In genomic region chr9:105642460-105643371, GRCm38 (mm10) we compare ENCODE assay signal across 8 mouse cellular contexts. TPM values are rescaled to one million over a fixed set of nuclear protein-coding genes. Genes with fewer than 3 reads are reported as not detected.
DNase-seq lines count a peak whose midpoint lies in the region; ATAC-seq and TF ChIP-seq lines count a peak whose summit lies in the region.

Gene Pik3r4, plus strand, starts transcription at chr9:105642978.

- H3K9ac ChIP-seq in embryonic facial prominence, embryonic 15.5 days, result peak within 1 kb of the TSS; percentile 80
- H3K9ac ChIP-seq in limb, embryonic 14.5 days (ENCODE audit: low read depth, low read length, severe bottlenecking), result peak within 1 kb of the TSS; percentile 84
- peak within 1 kb of the TSS; percentile 84 for H3K9ac ChIP-seq in midbrain, postnatal 0 days (replicated peaks; ENCODE audit: low read length, poor library complexity, severe bottlenecking)

- peak; percentile 81 for ATAC-seq in embryonic facial prominence, embryonic 15.5 days (ENCODE audit: insufficient number of reproducible peaks, low FRiP score, low TSS enrichment, low read depth)
- peak; percentile 89 for ATAC-seq in limb, embryonic 14.5 days (ENCODE audit: low FRiP score, low read depth)
- peak; percentile 78 for ATAC-seq in midbrain, postnatal 0 days (ENCODE audit: low FRiP score)

- H3K36me3 ChIP-seq in embryonic facial prominence, embryonic 15.5 days, result peaks cover 11% of the 10 kb centered on the region
- H3K36me3 ChIP-seq in limb, embryonic 14.5 days (ENCODE audit: control insufficient read depth, insufficient read depth, low read length), result peaks cover 15% of the 10 kb centered on the region
- 0 out of 2 replicates have a peak, but pooled peaks cover 3% of the 10 kb centered on the region for H3K36me3 ChIP-seq in midbrain, postnatal 0 days (ENCODE audit: insufficient read depth, low read length)

- H3K4me2 ChIP-seq in embryonic facial prominence, embryonic 15.5 days (replicated peaks), result peak within 1 kb of the TSS; percentile 63
- peak within 1 kb of the TSS; percentile 73 for H3K4me2 ChIP-seq in limb, embryonic 14.5 days (replicated peaks; ENCODE audit: low read depth, low read length, severe bottlenecking)
- peak within 1 kb of the TSS; percentile 83 for H3K4me2 ChIP-seq in midbrain, postnatal 0 days (ENCODE audit: low read depth, low read length, poor library complexity, severe bottlenecking)

- 0 out of 2 replicates have a peak, but pooled peaks have one; percentile 54 for TF ChIP-seq POLR2A in bone marrow, adult 2 months (IDR thresholded peaks at IDR 0.05; ENCODE audit: borderline replicate concordance, control insufficient read depth, low read depth, low read length)
- TF ChIP-seq POLR2A in limb, embryonic 14.5 days (IDR thresholded peaks at IDR 0.05; ENCODE audit: borderline replicate concordance, extremely low read depth, insufficient read depth, insufficient read length), result 0 out of 2 replicates have a peak, but pooled peaks have one; percentile 32

- peak within 1 kb of the TSS; percentile 59; the same call in 1 of the 2 replicates for H3K27ac ChIP-seq in bone marrow, adult 2 months (ENCODE audit: control insufficient read depth, insufficient read depth, low read depth, low read length, poor library complexity)
- peak within 1 kb of the TSS; percentile 82 for H3K27ac ChIP-seq in embryonic facial prominence, embryonic 15.5 days (replicated peaks)
- peak within 1 kb of the TSS; percentile 65; the same call in 1 of the 2 replicates for H3K27ac ChIP-seq in limb, embryonic 14.5 days (replicated peaks; ENCODE audit: low read depth, low read length)
- H3K27ac ChIP-seq in midbrain, postnatal 0 days (ENCODE audit: low read depth, low read length), result peak within 1 kb of the TSS; percentile 60; the same call in 1 of the 2 replicates

- no peaks in the 10 kb centered on the region for H3K27me3 ChIP-seq in embryonic facial prominence, embryonic 15.5 days
- H3K27me3 ChIP-seq in limb, embryonic 14.5 days (ENCODE audit: control insufficient read depth, insufficient read depth, low read length), result no peaks in the 10 kb centered on the region
- no peaks in the 10 kb centered on the region for H3K27me3 ChIP-seq in midbrain, postnatal 0 days (ENCODE audit: insufficient read depth, low read length)

- peak; percentile 95 for DNase-seq in 416B (ENCODE audit: low read depth)
- peak; percentile 91 for DNase-seq in heart, adult 8-10 months (ENCODE audit: low spot score)
- peak; percentile 91 for DNase-seq in kidney, adult 9 months
- DNase-seq in limb, embryonic 14.5 days (ENCODE audit: low spot score), result peak; percentile 92
- DNase-seq in midbrain, postnatal 0 days (ENCODE audit: low spot score), result peak; percentile 96
- peak; percentile 42 to 59 for DNase-seq in spleen, postnatal 14 days (ENCODE audit: low spot score in 2 of 2)

- WGBS in bone marrow, adult 2 months, result 4% methylated on average over 37 of the region's 37 CpGs
- WGBS in embryonic facial prominence, embryonic 15.5 days, result 6% methylated on average over 37 of the region's 37 CpGs
- 6% methylated on average over 37 of the region's 37 CpGs for WGBS in limb, embryonic 14.5 days
- WGBS in midbrain, postnatal 0 days, result 4% methylated on average over 37 of the region's 37 CpGs

- peak within 1 kb of the TSS; percentile 83 for H3K4me3 ChIP-seq in bone marrow, adult 2 months (replicated peaks; ENCODE audit: control insufficient read depth, low read depth, low read length)
- H3K4me3 ChIP-seq in embryonic facial prominence, embryonic 15.5 days (replicated peaks), result peak within 1 kb of the TSS; percentile 95
- peak within 1 kb of the TSS; percentile 89 for H3K4me3 ChIP-seq in limb, embryonic 14.5 days (replicated peaks; ENCODE audit: low read length)
- H3K4me3 ChIP-seq in midbrain, postnatal 0 days (ENCODE audit: low read depth, low read length), result peak within 1 kb of the TSS; percentile 77

- TF ChIP-seq CTCF in bone marrow, adult 2 months (IDR thresholded peaks at IDR 0.05; ENCODE audit: control insufficient read depth, insufficient read depth, low read length), result no peak
- TF ChIP-seq CTCF in midbrain, postnatal 0 days (IDR thresholded peaks at IDR 0.05), result no peak

- no peaks in the 10 kb centered on the region for H3K9me3 ChIP-seq in embryonic facial prominence, embryonic 15.5 days (replicated peaks)
- no peaks in the 10 kb centered on the region for H3K9me3 ChIP-seq in limb, embryonic 14.5 days (ENCODE audit: control insufficient read depth, low read length)
- no peaks in the 10 kb centered on the region for H3K9me3 ChIP-seq in midbrain, postnatal 0 days (ENCODE audit: low read length)

- no peaks in the 10 kb centered on the region for H3K4me1 ChIP-seq in bone marrow, adult 2 months (ENCODE audit: control insufficient read depth, insufficient read depth, low read length)
- H3K4me1 ChIP-seq in embryonic facial prominence, embryonic 15.5 days, result peaks cover 10% of the 10 kb centered on the region
- no peaks in the 10 kb centered on the region; the same call in 1 of the 2 replicates for H3K4me1 ChIP-seq in limb, embryonic 14.5 days (ENCODE audit: control insufficient read depth, insufficient read depth, low read length)
- no peaks in the 10 kb centered on the region; the same call in 1 of the 2 replicates for H3K4me1 ChIP-seq in midbrain, postnatal 0 days (ENCODE audit: insufficient read depth, low read length)

RNA-seq across cellular contexts. Expression of gene Pik3r4, which starts in this region (rescaled TPM):
- 7.4 and 11.3 TPM in 2 replicates for polyA plus RNA-seq in bone marrow, adult 2 months (2011; ENCODE audit: insufficient read depth, insufficient read length, low replicate concordance, missing spikeins)
- polyA plus RNA-seq in embryonic facial prominence, embryonic 15.5 days (2015; fragmentation: Nextera tagmentation; extraction: Ambion mirVana), result 22.5 and 24.3 TPM in 2 replicates
- total RNA-seq in heart, adult 8-10 months (2022), result 10 to 100 TPM; 19.1 to 24.0 (median 21.6) TPM
- 22.2 and 23.9 TPM in 2 replicates for polyA plus RNA-seq in limb, embryonic 14.5 days (2012; rRNA removed)
- 27.1 and 30.2 TPM in 2 replicates for polyA plus RNA-seq in limb, embryonic 14.5 days (2014; fragmentation: Nextera tagmentation; extraction: Ambion mirVana)
- total RNA-seq in midbrain, postnatal 0 days (2014; rRNA removed), result 25.5 and 35.9 TPM in 2 replicates
- 12.3 and 12.8 TPM in 2 replicates for polyA plus RNA-seq in midbrain, postnatal 0 days (2015; fragmentation: Nextera tagmentation; extraction: Ambion mirVana)

Comparison
In these comparisons a context has a peak if more than half of its experiments do, and no peak if none do; other contexts are left out.
1. Peak in every context shown above with its lines: DNase-seq, ATAC-seq, H3K4me3 ChIP-seq and H3K27ac ChIP-seq.